Comparison of ENCODE assay signal across 8 mouse cellular contexts in the genomic region with DNA sequence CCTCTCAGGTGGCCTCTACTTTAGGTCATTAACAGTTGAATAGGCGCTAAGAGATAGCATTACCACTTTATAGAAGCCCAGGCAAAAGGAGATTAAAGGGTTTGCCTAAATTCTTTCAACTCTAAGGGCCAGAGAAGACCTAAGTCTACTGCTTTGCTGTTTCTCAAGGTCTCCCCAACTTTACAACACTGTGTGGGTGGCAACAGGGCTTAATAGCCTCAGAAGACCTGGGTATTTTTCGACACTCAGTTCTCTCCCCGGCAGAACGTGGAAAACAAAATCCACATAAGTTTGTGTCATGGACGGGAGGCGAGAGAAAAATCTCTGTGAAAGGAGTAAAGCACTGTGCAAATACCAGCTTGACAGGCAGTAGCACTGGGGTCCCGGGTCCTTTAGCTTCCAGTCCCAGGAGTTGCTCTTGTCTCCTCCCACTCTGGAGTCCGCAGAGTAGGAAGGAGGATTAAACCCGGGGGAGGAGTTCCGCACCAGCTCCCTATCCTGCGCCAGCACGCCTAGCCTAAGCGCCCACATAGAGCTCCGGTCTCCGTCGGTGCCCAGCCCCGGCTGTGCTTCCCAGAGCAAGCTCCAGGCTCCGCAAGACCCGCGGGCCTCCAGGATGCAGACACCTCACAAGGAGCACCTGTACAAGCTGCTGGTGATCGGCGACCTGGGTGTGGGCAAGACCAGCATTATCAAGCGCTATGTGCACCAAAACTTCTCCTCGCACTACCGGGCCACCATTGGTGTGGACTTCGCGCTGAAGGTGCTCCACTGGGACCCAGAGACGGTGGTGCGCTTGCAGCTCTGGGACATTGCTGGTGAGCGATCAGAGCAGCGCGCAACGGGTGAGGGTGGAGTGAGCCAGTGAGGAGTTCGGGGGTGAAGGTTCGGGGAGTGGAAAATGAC. TPM values are rescaled to one million over a fixed set of nuclear protein-coding genes. Genes with fewer than 3 reads are reported as not detected.
A peak's percentile ranks its signal among the peaks of the same experiment; 100 is the strongest.
DNase-seq lines count a peak whose midpoint lies in the region; ATAC-seq and TF ChIP-seq lines count a peak whose summit lies in the region.

A gene (plus strand): TSS at position 488 of the 906 bp plus-strand sequence.

- peak; percentile 44 for DNase-seq in brain, adult 2 months (ENCODE audit: low read depth, low spot score)
- DNase-seq in forelimb bud, embryonic 11.5 days (ENCODE audit: low read depth, low spot score): peak; percentile 67
- peak; percentile 5 to 12 for DNase-seq in layer of hippocampus, postnatal 14 days (ENCODE audit: low spot score in 2 of 2)
- peak; percentile 80 for DNase-seq in lung, postnatal 10 days
- peak; percentile 60 for DNase-seq in ovary, postnatal 36 days (ENCODE audit: low spot score)
- peak; percentile 44 for DNase-seq in urinary bladder, adult 2 months (ENCODE audit: low spot score)

- no peaks in the 10 kb centered on the region for H3K4me1 ChIP-seq in ES-Bruce4 (ENCODE audit: control insufficient read depth, insufficient read depth, low read length)
- no peaks in the 10 kb centered on the region for H3K4me1 ChIP-seq in hindbrain, embryonic 12.5 days

- H3K4me3 ChIP-seq in ES-Bruce4 (ENCODE audit: low read depth, low read length): peak within 1 kb of the TSS; percentile 65
- H3K4me3 ChIP-seq in hindbrain, embryonic 12.5 days: peak within 1 kb of the TSS; percentile 50

- no peak for TF ChIP-seq EP300 in ES-Bruce4 (IDR thresholded peaks at IDR 0.05; ENCODE audit: insufficient read depth, low read depth, low read length)

- H3K4me2 ChIP-seq in hindbrain, embryonic 12.5 days (replicated peaks): peak within 1 kb of the TSS; percentile 96

- peak; percentile 88 for ATAC-seq in hindbrain, embryonic 12.5 days (ENCODE audit: low FRiP score)

- no peaks in the 10 kb centered on the region for H3K36me3 ChIP-seq in ES-Bruce4 (ENCODE audit: control insufficient read depth, insufficient read depth, low read length, poor library complexity, severe bottlenecking)
- H3K36me3 ChIP-seq in hindbrain, embryonic 12.5 days: no peaks in the 10 kb centered on the region

- H3K27me3 ChIP-seq in ES-Bruce4 (ENCODE audit: control insufficient read depth, insufficient read depth, low read length, poor library complexity, severe bottlenecking): no peaks in the 10 kb centered on the region
- H3K27me3 ChIP-seq in hindbrain, embryonic 12.5 days: peaks cover 16% of the 10 kb centered on the region

- no peak within 1 kb of the TSS for H3K27ac ChIP-seq in ES-Bruce4 (ENCODE audit: insufficient read depth, low read length)
- H3K27ac ChIP-seq in hindbrain, embryonic 12.5 days: no peak within 1 kb of the TSS

- no peak for TF ChIP-seq POLR2A in ES-Bruce4 (IDR thresholded peaks at IDR 0.05; ENCODE audit: insufficient read depth, low read length)

- no peaks in the 10 kb centered on the region for H3K9me3 ChIP-seq in ES-Bruce4 (replicated peaks; ENCODE audit: control insufficient read depth, insufficient read depth, low read length, poor library complexity, severe bottlenecking)
- no peaks in the 10 kb centered on the region for H3K9me3 ChIP-seq in hindbrain, embryonic 12.5 days (replicated peaks)

- under 1% methylated on average over 35 of the region's 35 CpGs for WGBS in hindbrain, embryonic 12.5 days

- peak within 1 kb of the TSS; percentile 29 for H3K9ac ChIP-seq in ES-Bruce4 (ENCODE audit: low read depth, poor library complexity, severe bottlenecking)
- peak within 1 kb of the TSS; percentile 45; the same call in 1 of the 2 replicates for H3K9ac ChIP-seq in hindbrain, embryonic 12.5 days

- TF ChIP-seq CTCF in ES-Bruce4 (IDR thresholded peaks at IDR 0.05; ENCODE audit: low read depth, low read length): no peak

RNA-seq across cellular contexts. Expression of the gene that starts here (rescaled TPM):
- 1.8 and 2.3 TPM in 2 replicates for polyA plus RNA-seq in ES-Bruce4 (2011; ENCODE audit: insufficient read depth, insufficient read length, low read depth, missing spikeins)
- polyA plus RNA-seq in hindbrain, embryonic 12.5 days (2016; fragmentation: Nextera tagmentation; extraction: Ambion mirVana): 3.2 and 3.3 TPM in 2 replicates
- 1 to 10 TPM in 1 of 2 experiments, under 1 TPM in 1; 0.69 to 1.6 TPM for total RNA-seq in layer of hippocampus, postnatal 14 days (2021)
- 3.3 and 3.9 TPM in 2 replicates for polyA plus RNA-seq in urinary bladder, adult 2 months (2012; rRNA removed)

Comparison
In these comparisons a context has a peak if more than half of its experiments do, and no peak if none do; other contexts are left out.
1. DNase-seq: peak in every context shown above with its lines; median percentile 80 in lung, postnatal 10 days; 67 in forelimb bud, embryonic 11.5 days; 60 in ovary, postnatal 36 days; 44 in brain, adult 2 months; 44 in urinary bladder, adult 2 months; 8 in layer of hippocampus, postnatal 14 days.